Comparison of ENCODE assay signal across 26 mouse cellular contexts in the genomic region with DNA sequence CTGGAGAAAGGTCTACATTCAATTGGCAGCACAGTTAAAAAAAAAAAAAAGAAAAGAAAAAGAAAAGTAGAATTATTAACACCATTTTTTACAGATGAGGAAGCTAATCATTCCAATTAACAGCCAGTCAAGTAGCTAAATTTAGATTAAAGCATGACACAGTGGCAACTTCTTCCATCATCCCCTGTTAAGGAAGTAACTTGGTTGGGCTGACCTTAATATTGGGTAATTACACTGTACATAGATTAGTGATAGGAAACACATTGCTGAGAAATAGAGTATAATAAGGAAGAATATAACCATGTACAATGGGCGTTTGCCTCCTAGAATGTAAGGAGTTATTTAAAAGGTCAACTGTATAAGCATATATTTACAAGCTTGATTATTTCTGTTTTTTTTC.
"Had no signal": no experiment of that assay in that cellular context is flagged by ENCODE, and none has a peak within 500 bp of the region (broad histone marks: within the 10 kb centered on the region; RNA-seq: fewer than 3 reads in every experiment).

No protein-coding gene starts in this region.

- H3K36me3 ChIP-seq: heart, embryonic 13.5 days; heart, embryonic 15.5 days; hindbrain, embryonic 13.5 days; hindbrain, embryonic 15.5 days; kidney, embryonic 15.5 days; limb, embryonic 12.5 days; liver, embryonic 13.5 days had no signal

- ATAC-seq: hindbrain, postnatal 0 days; intestine, embryonic 16.5 days had no signal

- H3K27me3 ChIP-seq: heart, embryonic 13.5 days; heart, embryonic 15.5 days; hindbrain, embryonic 13.5 days; hindbrain, embryonic 15.5 days; kidney, embryonic 15.5 days; limb, embryonic 12.5 days; liver, embryonic 13.5 days had no signal

- H3K27ac ChIP-seq: gastrocnemius, adult 2 months; heart, adult 2 months; heart, embryonic 13.5 days; heart, embryonic 15.5 days; hindbrain, embryonic 13.5 days; hindbrain, embryonic 15.5 days; hindbrain, postnatal 0 days; kidney, embryonic 15.5 days; kidney, postnatal 0 days; limb, embryonic 12.5 days; liver, embryonic 13.5 days had no signal

- H3K9me3 ChIP-seq: heart, embryonic 13.5 days; heart, embryonic 15.5 days; hindbrain, embryonic 13.5 days; hindbrain, embryonic 15.5 days; liver, embryonic 13.5 days had no signal

- H3K4me3 ChIP-seq: gastrocnemius, adult 2 months; heart, adult 2 months; heart, embryonic 13.5 days; heart, embryonic 15.5 days; hindbrain, embryonic 13.5 days; hindbrain, embryonic 15.5 days; kidney, embryonic 15.5 days; limb, embryonic 12.5 days; liver, embryonic 13.5 days had no signal

- DNase-seq: gastrocnemius, adult 2 months; gastrocnemius, postnatal 10 days; gastrocnemius, postnatal 25 days; heart, adult 11 months; heart, adult 2 months; heart, postnatal 14 days; heart, postnatal 36 days; kidney, adult 11 months; kidney, adult 2 months; kidney, adult 9 months; kidney, postnatal 14 days; kidney, postnatal 36 days; layer of hippocampus, adult 9-11 months; layer of hippocampus, postnatal 36 days; left cerebral cortex, postnatal 4 days; liver; liver, embryonic 13.5 days had no signal

- H3K4me1 ChIP-seq: heart, embryonic 13.5 days; heart, embryonic 15.5 days; hindbrain, embryonic 13.5 days; hindbrain, embryonic 15.5 days; kidney, embryonic 15.5 days; limb, embryonic 12.5 days; liver, embryonic 13.5 days had no signal
